Mouse (Mus musculus) naive thymus-derived CD4-positive, alpha-beta T cell, adult 2 months (primary cell): ENCODE data around the gene Atf3.
A peak's percentile ranks its signal among the peaks of the same experiment; 100 is the strongest.

Experiments used
- DNase-seq: peaks from one replicate; pipeline ENCODE4 v3.0.0-alpha.2; 2011; ENCODE audit warnings: low read depth

Gene Atf3

GRCm38 (mm10) chr1:191217939-191218338 is at the start of gene Atf3:
Atf3 (minus strand) TSS chr1:191218039.
- DNase-seq, result no peak

DNA sequence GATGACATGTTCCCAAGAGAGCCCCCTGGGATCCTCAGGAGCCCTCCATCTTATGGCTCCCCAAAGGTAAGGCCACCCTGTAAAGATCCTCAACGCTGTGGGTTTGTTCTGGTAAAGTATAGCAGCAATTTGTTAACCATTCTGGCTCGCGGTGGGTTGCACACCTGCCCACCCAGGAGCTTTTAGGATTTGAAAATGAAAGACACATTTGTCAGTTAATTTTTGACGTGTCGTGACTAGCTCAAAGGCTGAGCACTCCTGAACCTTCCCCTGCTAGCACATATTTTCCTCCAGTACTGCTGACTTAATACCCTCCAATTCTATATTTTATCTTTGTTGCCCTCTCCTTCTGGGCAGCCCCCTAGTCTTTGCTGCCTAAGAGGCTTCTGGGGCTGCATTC is 49.3 kb upstream of the Atf3 start:
- DNase-seq, result no peak

DNA sequence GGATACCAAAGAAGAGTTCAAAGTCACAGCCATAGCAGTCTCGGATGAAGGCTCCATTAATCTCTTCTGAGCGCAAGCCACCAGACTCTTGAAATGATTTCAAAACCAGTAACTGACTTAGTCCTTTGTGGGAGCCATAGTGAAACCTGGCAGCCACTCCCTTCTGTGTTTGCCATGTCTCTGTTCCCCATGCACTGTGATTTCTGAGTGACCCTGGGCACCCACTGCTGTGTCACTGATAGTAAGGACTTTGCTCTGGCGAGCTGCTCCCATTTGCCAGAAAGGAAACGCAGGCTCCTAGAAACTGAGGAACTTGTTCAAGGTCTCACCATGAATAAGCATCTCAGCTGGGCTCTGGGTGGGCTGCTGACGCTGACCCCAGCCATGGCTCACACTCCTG is 45.6 kb upstream of the Atf3 start:
- DNase-seq, result no peak

DNA sequence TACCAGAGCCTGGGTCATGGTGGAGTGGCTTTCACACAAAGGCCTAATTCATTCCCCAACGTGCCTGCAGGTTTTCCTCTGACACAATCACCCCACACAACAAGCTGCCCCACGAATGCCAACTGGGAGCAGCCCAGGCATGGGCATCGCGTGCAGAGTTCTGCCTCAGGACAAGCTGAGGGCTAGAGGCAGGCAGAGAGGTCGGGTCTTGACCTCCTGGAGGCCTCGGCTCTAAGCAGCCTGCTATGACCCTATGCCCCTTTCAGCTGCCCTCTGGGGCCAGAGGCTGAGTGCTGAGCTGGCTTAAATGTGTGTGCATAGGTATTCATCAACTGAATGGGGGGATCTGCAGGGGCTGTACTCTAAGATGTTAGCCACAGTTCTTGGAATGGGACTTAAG is 44.0 kb upstream of the Atf3 start:
- DNase-seq, result no peak

- DNase-seq, result no peak
Observed at GRCm38 (mm10) chr1:191259661-191260060, 41.8 kb upstream of the Atf3 start.

DNA sequence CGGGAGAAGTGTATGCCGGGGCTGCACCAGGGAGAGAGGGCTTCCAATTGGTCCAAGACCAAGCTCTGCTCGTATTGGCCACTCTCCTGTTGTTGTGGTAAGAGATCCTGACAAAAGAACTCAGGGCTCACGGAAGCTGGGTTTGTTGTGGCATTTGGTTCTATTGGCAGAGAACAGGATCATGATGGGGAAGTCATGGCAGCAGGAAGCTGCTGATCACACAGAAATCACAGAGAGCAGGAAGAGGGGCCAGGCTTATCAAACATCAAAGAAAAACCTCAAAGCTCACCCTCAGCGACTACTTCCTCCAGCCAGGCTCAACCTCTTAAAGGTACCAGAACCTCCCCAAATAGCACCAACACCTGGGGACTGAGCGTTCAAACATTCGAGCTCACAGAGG is 41.3 kb upstream of the Atf3 start:
- peak; percentile 81 for DNase-seq

- no peak for DNase-seq
Observed at GRCm38 (mm10) chr1:191258521-191258920, 40.7 kb upstream of the Atf3 start.

- peak; percentile 43 for DNase-seq
Observed at GRCm38 (mm10) chr1:191257981-191258380, 40.1 kb upstream of the Atf3 start.

- no peak for DNase-seq
Observed at GRCm38 (mm10) chr1:191257351-191257771, 39.5 kb upstream of the Atf3 start.

GRCm38 (mm10) chr1:191256566-191257350 is 38.9 kb upstream of the Atf3 start:
- DNase-seq, result no peak

- no peak for DNase-seq
Observed at GRCm38 (mm10) chr1:191256134-191256533, 38.3 kb upstream of the Atf3 start.

DNA sequence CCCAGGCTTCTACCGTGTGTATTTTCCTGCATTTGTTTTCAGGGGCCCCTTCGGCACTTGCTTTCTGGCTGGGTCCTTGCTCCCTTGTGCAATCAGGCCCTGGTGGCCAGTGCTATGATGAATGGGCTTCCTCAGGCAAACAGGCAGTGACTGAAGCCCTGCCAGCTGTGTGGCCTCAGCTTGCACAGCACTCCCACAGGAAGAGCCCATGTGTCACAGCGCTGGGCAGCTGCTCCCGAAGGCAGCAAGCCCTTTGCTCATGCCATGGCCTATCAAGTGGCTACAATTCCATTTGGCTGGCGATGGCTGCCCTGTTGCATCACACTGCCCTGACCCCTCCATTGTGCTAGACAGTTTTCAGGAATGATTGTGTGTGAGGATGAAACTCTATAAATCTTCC is 36.6 kb upstream of the Atf3 start:
- no peak for DNase-seq

GRCm38 (mm10) chr1:191253636-191254035 is 35.8 kb upstream of the Atf3 start:
- no peak for DNase-seq

DNA sequence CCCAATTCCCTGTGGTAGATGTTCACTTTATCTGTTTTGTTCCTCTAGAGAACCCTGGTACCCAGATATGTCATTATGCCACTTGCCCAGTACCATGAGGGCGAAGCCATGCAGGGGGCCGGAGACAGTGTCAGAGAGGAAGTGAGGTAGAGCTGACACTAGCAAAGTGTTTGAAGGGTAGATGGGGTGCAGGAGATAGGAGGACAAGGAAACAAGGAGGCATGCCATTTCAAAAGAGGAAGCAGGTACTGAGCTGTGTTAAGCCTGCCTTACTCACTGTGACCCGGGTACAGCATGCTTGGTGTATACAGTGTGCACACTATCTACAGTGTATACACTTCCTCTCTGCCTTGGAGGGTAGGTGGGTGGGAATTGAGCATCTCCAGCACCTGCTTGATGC is 32.1 kb upstream of the Atf3 start:
- DNase-seq, result no peak

GRCm38 (mm10) chr1:191248423-191248822 is 30.6 kb upstream of the Atf3 start:
- DNase-seq, result no peak

DNA sequence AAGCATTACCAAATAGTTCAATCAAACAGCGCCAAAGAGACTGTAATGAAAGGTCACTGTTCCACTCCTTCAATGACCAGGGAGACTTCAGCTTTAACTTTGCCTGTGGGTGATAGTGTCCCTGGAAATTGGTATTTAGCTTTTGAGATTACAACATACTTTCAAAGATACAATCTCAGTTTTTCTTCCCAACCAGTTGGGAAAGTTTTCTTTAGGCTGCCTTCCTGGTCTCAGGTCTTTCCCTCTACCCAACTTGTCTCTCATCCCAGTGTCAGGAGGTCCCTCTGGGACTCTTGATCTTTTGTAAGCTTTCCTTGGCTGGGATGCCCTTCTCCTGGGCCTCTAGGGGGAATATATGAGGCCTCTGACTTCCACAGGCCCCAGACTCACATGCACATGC is 29.7 kb upstream of the Atf3 start:
- no peak for DNase-seq

GRCm38 (mm10) chr1:191243855-191244254 is 26.0 kb upstream of the Atf3 start:
- no peak for DNase-seq

GRCm38 (mm10) chr1:191242065-191242698 is 24.3 kb upstream of the Atf3 start:
- DNase-seq, result no peak

GRCm38 (mm10) chr1:191241574-191241973 is 23.7 kb upstream of the Atf3 start:
- DNase-seq, result no peak

DNA sequence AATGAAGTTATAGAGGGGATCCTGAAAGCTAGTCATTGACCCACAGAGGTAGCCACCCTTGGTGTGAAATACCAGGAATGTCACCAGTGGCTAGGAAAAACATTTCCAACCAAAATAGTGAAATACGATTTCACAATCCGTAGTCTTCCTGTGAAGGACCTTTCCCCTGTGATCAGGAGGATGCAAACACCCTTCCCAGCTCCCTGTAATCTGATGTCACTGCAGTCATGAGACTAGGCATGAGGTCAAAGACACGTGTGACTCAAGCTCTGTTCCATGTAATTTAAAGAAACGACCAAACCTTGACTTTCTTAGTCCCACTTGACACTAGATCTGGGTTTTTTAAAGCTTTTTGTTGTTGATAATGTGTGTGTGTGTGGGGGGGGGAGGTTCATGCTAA is 21.8 kb upstream of the Atf3 start:
- no peak for DNase-seq

- no peak for DNase-seq
Observed at GRCm38 (mm10) chr1:191235788-191236542, 18.1 kb upstream of the Atf3 start.

DNA sequence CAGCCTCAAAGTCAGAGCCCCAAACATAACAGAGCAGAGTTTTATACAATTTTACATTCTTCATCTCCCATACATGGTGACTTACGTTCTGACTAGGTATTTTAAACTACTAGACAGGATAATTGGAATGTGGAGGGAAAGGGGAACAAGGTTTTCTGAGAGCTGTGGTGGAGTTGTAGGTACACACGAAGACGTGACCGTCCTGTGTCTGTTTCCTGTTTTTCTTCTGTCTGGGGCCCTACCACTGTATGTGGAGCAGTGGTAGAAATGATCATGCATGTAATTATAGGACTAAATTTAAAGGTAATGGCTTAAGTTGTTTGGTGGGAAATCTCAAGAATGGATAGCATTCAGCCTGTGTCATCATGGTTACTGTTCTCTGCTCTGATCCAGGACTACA is 17.0 kb upstream of the Atf3 start:
- no peak for DNase-seq

- no peak for DNase-seq
Observed at GRCm38 (mm10) chr1:191230355-191230931, 12.6 kb upstream of the Atf3 start.
